Mouse (Mus musculus) limb, embryonic 14.5 days (tissue): Measurements from ENCODE around the gene Pkm. TPM values are rescaled to one million over a fixed set of nuclear protein-coding genes. Genes with fewer than 3 reads are reported as not detected.

ENCODE experiments used
- ATAC-seq: fragments of 200-750 bp; cut with Nextera tagmentation; 2 replicates; pipeline ENCODE4 v1.8.0; 2017; ENCODE audit warnings: low read depth, moderate number of reproducible peaks, moderate TSS enrichment; ENCODE audit not compliant: low FRiP score
- DNase-seq: peaks from one replicate; pipeline ENCODE4 v3.0.0-alpha.2; 2015; ENCODE audit warnings: low spot score
- H3K27ac ChIP-seq: fragments of 300-500 bp; sonication (generic); replicated peaks from 2 replicates; pipeline ENCODE4 v1.5.1; 2014; ENCODE audit warnings: low read depth, mild to moderate bottlenecking, low read length, moderate library complexity, mixed read lengths
- H3K27me3 ChIP-seq: fragments of 300-500 bp; sonication (generic); 2 replicates; pipeline ENCODE4 v1.6.1; 2014; ENCODE audit warnings: low read length, mixed read lengths; ENCODE audit not compliant: control insufficient read depth, insufficient read depth
- H3K36me3 ChIP-seq: fragments of 300-500 bp; sonication (generic); 2 replicates; pipeline ENCODE4 v1.6.1; 2014; ENCODE audit warnings: mild to moderate bottlenecking, low read length, moderate library complexity, mixed read lengths; ENCODE audit not compliant: control insufficient read depth, insufficient read depth
- H3K4me1 ChIP-seq: fragments of 300-500 bp; sonication (generic); 2 replicates; pipeline ENCODE4 v1.6.1; 2014; ENCODE audit warnings: antibody characterized with exemption, low read length, mixed read lengths; ENCODE audit not compliant: control insufficient read depth, insufficient read depth
- H3K4me2 ChIP-seq: fragments of 300-500 bp; sonication (generic); replicated peaks from 2 replicates; pipeline ENCODE4 v1.6.1; 2014; ENCODE audit warnings: low read depth, mild to moderate bottlenecking, low read length, moderate library complexity; ENCODE audit not compliant: severe bottlenecking
- H3K4me3 ChIP-seq: fragments of 300-500 bp; sonication (generic); replicated peaks from 2 replicates; pipeline ENCODE4 v1.5.1; 2014; ENCODE audit warnings: low read length
- H3K9ac ChIP-seq: fragments of 300-500 bp; sonication (generic); 2 replicates; pipeline ENCODE4 v1.6.1; 2014; ENCODE audit warnings: mild to moderate bottlenecking, low read depth, low read length, moderate library complexity; ENCODE audit not compliant: severe bottlenecking
- H3K9me3 ChIP-seq: fragments of 300-500 bp; sonication (generic); 2 replicates; pipeline ENCODE4 v1.6.1; 2016; ENCODE audit warnings: low read length; ENCODE audit not compliant: control insufficient read depth
- POLR2A ChIP-seq: fragments of 200-500 bp; IDR thresholded peaks from 2 replicates; pipeline ENCODE4 v1.8.0; 2012; ENCODE audit warnings: inconsistent platforms, mild to moderate bottlenecking, moderate library complexity, borderline replicate concordance; ENCODE audit not compliant: insufficient read depth, insufficient read length; ENCODE audit errors: extremely low read depth
- WGBS: fragments of 180-500 bp; shearing (Covaris S2); extraction: QIAGEN DNeasy Blood & Tissue Kit; methylation state at CpG from one replicate; pipeline ENCODE4 v1.1.7; 2014; 5-methylcytosine and 5-hydroxymethylcytosine counted together
- polyA plus RNA-seq, 2 experiments: library from polyadenylated mRNA; depleted of rRNA in 1 of 2; stranded (reverse) in 1 of 2; unstranded in 1 of 2; fragments of >200 nt; fragmentation: Nextera tagmentation in 1 of 2; extraction: Ambion mirVana in 1 of 2; gene quantifications; 2 replicates each; pipeline versions ENCODE4 v1.2.1 to v1.2.3; 2012 to 2014

Gene Pkm
- polyA plus RNA-seq, 2 experiments, result 988 to 1,025 TPM

DNA sequence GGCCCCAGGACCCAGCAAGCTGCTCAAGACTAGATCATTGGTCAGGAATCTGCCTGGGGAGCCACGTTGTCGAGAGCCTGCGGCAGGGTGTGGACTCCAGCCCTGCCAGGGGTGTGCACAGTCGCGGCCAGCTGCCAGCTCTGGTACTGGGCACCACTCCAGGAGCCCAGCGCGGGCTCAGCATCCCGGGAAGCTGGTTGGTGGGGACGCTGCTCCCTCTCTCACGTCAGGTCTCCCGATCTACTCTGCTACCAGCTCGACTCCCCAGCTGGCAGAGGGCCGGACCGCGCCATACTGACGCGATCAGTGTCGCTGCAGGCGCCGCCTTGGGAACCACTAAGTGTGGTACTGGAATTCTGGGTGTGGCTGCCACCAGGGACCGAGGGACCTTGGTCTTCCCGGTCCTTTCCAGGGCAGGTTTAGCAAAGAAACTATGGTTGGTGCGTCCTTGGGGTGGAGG lies 35.5 kb downstream of the Pkm start:
- DNase-seq (peak; percentile 83), ATAC-seq (peak; percentile 82)
- Histone ChIP-seq H3K9ac (peak overlapping the region; percentile 29; the same call in 1 of the 2 replicates), H3K4me1 (peaks cover 14% of the 10 kb centered on the region), H3K27ac (peak overlapping the region; percentile 61; the same call in 1 of the 2 replicates), H3K9me3 (no peaks in the 10 kb centered on the region), H3K36me3 (no peaks in the 10 kb centered on the region), H3K4me3 (peak overlapping the region; percentile 32), H3K4me2 (peak overlapping the region; percentile 55), H3K27me3 (no peaks in the 10 kb centered on the region)
- WGBS, result 3% methylated on average over 22 of the region's 23 CpGs
- no peak for TF ChIP-seq POLR2A

DNA sequence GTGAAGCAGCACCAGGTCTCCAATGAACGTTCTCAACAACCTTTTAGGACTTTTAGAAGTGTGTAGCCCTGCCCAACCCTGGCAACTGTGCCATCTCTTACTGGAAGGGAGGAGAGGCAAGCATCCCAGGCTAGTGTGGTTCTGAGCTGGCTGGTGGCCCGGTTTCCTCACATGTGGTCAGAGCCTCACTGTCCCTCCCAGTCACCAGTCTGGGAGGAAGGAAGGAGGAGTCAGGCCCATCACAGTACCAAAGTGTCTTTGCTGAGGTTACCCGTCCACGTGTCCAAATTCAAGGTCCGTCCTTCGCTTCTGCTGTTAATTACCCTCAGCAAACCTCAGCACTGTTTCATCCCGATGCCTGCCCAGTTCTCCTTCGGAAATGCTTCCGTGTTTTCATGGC lies 36.0 kb downstream of the Pkm start:
- no peaks in the 10 kb centered on the region for H3K27me3 ChIP-seq
- H3K36me3 ChIP-seq, result no peaks in the 10 kb centered on the region
- H3K9ac ChIP-seq, result 0 out of 2 replicates have a peak overlapping the region, but pooled peaks have one; percentile 29
- peak overlapping the region; percentile 55 for H3K4me2 ChIP-seq
- peaks cover 14% of the 10 kb centered on the region for H3K4me1 ChIP-seq
- DNase-seq (peak; percentile 49), ATAC-seq (peak; percentile 39; the same call in 1 of the 2 replicates)
- peak overlapping the region; percentile 61; the same call in 1 of the 2 replicates for H3K27ac ChIP-seq
- H3K4me3 ChIP-seq, result peak overlapping the region; percentile 32
- TF ChIP-seq POLR2A, result no peak
- no peaks in the 10 kb centered on the region for H3K9me3 ChIP-seq
- 26% methylated on average over 9 of the region's 9 CpGs for WGBS

DNA sequence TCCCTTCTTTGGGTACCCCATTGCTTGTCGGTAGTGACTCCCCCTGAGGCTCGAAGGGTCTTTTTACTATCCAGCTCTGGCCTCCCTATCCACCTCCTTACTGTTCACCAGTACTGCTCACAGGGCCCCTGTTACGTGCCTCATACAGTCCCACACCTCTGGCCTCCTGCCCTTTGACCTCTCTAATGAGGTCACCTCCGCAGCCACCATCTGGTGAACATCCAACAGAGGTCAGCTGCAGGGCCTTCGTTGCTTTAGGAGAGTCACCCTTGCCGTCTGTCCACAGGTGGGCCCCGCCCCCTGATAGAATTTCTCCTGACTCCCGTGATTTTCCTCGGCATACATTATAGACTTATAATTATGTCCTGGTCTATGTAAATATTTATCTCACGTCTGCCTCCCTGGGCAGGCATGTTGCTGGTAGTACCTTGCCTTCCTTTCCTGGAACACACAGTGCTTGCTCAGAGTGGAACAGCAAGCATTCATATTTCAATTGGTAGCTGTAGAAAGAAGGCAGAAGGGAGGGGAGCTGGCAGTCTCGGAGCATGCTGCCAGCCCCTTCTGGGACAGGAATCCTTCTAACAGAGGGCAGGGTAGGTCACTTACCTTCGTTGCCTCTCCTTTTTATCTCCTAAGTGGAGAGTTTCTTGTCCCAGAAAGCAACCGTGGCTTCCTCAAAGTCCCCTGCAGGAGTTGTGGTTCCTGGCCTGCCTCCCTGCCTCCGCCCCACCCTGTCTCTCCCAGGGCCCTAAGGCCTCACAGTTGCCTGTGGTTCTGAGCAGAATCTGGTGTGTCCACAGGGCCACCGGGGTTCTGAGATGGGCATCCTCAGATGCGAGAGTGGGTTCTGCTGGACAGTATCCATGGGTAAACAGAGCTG lies 38.6 kb downstream of the Pkm start:
- no peak overlapping the region for H3K4me3 ChIP-seq
- 39% methylated on average over 16 of the region's 16 CpGs for WGBS
- DNase-seq, result no peak
- no peaks in the 10 kb centered on the region for H3K9me3 ChIP-seq
- no peak overlapping the region for H3K27ac ChIP-seq
- TF ChIP-seq POLR2A, result no peak
- no peak for ATAC-seq
- no peak overlapping the region; the same call in 1 of the 2 replicates for H3K4me2 ChIP-seq
- H3K27me3 ChIP-seq, result no peaks in the 10 kb centered on the region
- no peaks in the 10 kb centered on the region for H3K36me3 ChIP-seq
- H3K4me1 ChIP-seq, result peaks cover 14% of the 10 kb centered on the region
- no peak overlapping the region for H3K9ac ChIP-seq

DNA sequence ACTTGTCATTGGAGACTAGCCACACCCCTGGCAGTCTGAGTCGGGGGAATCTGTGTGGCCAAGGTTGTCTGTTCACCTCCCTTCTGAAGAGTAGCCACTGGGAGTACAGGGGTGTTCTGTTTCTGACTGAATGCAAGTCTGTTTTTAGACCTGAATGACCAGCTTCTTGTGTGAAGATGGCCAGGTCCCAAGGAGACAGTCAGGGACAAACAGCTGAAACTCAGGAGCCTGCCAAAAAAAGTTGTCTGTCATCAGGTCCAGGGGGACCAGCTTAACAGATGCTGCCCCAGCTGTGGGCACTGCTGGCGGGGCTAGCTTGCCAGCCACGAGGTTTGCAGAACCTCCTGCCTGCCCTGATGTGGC lies 39.3 kb downstream of the Pkm start:
- ATAC-seq (0 out of 2 replicates have a peak, but pooled peaks have one; percentile 20), DNase-seq (peak; percentile 34)
- no peak for TF ChIP-seq POLR2A
- Histone ChIP-seq H3K27me3 (no peaks in the 10 kb centered on the region), H3K4me2 (no peak overlapping the region), H3K27ac (no peak overlapping the region), H3K4me1 (peaks cover 14% of the 10 kb centered on the region), H3K36me3 (no peaks in the 10 kb centered on the region), H3K9me3 (no peaks in the 10 kb centered on the region), H3K9ac (no peak overlapping the region), H3K4me3 (no peak overlapping the region)
- WGBS, result 24% methylated on average over 3 of the region's 3 CpGs

DNA sequence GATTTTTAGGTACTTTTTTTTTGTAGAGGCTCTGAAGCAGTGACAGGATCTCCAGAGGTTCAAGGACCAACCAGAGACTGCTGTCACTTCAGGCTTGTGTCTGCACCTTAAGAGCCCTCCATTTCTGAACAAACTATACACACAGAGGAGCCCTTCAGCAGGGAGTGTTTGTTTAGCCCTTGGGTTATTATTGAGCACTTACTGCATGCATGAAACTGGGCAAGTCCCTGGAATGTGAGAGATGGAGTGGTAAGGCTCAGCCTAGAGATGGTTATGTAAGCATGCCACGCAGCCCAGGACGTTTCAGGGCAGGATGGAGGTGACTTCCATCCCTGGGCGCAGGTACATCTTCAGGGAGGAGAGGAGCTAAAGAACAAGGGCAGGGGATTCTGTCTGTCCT lies 40.2 kb downstream of the Pkm start:
- no peak for DNase-seq
- WGBS, result 80% methylated on average over 3 of the region's 3 CpGs
- Histone ChIP-seq H3K27me3 (no peaks in the 10 kb centered on the region), H3K4me1 (peaks cover 14% of the 10 kb centered on the region), H3K4me3 (no peak overlapping the region), H3K9me3 (no peaks in the 10 kb centered on the region), H3K4me2 (no peak overlapping the region), H3K9ac (no peak overlapping the region), H3K36me3 (no peaks in the 10 kb centered on the region), H3K27ac (no peak overlapping the region)
- TF ChIP-seq POLR2A, result no peak
- ATAC-seq, result no peak
